Mouse (Mus musculus) 3T3-L1 (cell line): ENCODE data around the gene Gtf2ird2.
A peak's percentile ranks its signal among the peaks of the same experiment; 100 is the strongest.

Source experiments
- DNase-seq: peaks from one replicate; pipeline ENCODE4 v3.0.0-alpha.2; 2015; ENCODE audit warnings: low read depth, low spot score

Gene Gtf2ird2

DNA sequence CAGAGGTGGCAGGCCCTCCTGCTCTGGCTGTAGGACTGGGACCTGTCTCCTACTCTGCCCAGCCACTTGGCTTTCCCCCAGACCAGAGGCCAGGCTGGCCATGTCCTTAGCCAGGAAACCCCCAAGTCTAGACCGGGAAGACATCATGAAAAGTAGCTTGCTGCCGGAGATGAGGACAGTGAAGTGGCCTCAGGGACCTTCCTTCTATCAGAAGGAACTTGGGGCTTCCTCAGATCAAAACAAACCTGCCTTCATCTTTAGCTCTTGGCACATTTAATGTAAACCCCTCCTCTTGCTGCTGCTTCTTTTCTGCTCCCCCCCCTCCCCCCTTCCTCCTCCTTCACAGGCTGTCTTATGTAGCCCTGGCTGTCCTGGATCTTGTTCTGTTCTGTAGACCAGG is 50.4 kb downstream of the Gtf2ird2 start:
- DNase-seq, result no peak

DNA sequence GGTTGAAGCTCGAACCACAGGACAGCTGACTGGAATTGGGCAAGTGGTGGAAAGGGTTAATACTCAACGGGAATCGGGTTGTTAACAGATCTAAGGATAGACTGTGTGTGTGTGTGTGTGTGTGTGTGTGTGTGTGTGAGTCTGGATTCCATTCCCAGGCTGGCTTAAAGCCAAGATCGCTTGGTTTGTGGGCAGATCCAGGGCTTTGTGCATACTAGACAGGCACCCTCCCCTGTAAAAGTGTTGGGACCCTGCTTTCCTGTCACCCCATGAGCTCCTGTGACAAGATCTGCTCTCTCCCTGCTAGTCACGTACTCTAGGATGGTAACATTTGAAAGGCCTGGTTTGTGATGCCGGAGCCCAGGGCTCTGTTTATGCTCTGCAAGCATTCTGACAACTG is 51.3 kb downstream of the Gtf2ird2 start:
- peak; percentile 33 for DNase-seq

DNA sequence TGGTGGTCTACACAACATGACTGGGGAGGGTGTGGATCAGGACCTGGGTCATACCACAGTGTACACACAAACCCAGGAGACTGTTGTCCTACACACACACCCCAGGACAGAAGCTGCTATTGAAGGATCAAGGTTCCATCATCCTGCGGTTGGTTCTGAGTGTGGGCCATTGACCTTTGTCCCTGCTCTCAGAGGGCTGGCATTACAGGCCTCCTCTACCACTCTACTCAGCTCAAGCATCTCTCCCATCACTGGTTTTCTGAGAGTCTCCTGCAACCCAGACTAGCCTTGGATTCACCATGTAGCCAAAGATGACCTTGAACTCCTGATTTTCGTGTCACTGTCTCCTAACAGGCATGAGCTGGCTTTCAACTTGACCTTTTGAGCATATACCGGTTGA is 52.4 kb downstream of the Gtf2ird2 start:
- no peak for DNase-seq

DNA sequence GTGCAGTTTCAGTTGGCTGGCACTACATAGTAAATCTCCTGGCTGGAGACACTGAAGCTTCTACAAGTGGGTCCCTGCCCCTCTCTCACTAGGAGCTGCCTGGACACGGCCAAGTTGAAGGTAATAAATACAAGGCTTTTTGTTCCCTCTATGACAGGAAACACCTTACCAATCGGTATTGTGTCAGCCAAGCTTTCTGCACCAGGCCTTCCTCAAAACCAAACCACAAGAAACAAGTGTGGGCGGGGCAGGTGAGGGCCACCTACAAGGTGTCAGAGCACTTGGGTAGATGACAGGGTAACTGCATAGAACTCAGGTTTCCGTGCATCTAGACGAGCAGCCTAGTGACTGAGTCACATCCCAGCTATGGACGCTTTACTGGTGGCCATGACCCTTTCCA is 53.0 kb downstream of the Gtf2ird2 start:
- DNase-seq, result no peak

DNA sequence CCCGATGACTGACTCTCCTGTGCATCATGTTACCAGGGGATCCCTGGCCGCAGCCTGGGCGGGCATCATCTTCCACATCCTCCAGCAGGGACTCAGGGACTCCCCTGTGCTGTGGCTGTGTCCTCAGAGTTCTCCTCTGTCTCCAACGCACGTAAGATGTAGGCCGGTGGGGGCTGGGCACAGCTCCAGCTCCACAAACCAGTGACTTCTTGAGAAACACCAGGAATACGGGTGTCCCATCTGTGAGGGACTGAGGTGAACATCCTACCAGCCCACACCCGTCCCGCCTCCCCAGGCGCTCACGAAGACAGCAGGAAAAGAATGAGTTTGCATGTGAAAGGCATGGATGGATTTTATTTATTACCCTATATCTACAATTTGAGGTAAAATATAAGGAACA is 53.7 kb downstream of the Gtf2ird2 start:
- DNase-seq, result no peak

DNA sequence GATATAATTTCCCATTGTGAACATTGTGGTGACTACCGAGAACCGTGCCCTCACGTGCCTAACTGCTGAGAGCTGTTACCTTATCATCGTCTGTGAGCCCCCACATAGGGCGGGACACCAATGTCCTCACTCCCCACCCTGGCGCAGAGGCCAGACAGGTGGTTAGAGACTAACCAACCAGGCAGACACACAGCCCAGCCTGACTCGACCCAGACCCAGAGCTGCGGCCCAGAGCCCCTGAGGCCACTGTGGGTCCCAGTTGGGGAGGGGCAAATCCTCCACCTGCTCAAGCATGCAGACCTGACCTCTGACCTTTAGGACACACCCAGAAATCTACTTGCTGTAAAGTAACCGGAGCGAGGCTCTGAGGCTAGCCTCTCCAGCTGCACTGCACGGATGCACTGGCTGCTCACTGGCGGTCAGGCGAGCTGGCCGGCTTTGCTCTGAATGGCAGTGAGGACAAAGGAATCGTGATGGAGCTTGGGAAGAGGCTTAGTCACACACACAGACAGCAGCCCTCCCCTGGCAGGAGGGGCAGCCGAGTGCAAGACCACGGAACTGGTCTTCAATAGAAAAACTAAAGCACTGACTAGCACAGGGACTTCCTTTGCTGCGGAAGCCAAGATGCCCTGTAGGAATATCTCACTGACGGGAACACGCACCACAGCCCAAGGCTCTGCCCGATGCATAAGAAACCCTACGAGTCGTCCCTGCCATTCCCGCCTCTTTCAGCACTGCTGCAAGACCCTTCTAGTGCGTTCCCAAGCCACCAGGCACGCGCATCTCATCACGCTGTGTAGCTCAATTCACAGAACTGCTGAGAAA is 54.3 kb downstream of the Gtf2ird2 start:
- DNase-seq, result no peak

DNA sequence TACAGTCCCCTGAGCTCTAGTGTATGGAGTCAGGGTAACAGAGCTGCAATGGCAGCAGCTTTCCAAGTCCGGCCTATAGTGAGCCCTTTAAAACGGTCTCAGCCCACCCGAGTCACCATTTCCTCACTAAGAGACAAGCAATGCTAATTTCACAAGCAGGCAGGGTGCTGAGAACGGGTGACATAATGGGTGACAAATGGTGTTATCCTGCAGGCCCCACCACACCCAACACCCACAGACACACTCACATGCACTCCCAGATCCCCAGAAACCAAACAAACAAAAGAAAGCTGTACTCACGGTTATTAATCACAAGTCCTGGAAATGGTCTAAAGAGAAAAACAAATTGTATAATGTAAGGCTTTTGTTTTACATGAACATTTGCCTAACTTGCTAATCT is 58.0 kb downstream of the Gtf2ird2 start:
- no peak for DNase-seq

DNA sequence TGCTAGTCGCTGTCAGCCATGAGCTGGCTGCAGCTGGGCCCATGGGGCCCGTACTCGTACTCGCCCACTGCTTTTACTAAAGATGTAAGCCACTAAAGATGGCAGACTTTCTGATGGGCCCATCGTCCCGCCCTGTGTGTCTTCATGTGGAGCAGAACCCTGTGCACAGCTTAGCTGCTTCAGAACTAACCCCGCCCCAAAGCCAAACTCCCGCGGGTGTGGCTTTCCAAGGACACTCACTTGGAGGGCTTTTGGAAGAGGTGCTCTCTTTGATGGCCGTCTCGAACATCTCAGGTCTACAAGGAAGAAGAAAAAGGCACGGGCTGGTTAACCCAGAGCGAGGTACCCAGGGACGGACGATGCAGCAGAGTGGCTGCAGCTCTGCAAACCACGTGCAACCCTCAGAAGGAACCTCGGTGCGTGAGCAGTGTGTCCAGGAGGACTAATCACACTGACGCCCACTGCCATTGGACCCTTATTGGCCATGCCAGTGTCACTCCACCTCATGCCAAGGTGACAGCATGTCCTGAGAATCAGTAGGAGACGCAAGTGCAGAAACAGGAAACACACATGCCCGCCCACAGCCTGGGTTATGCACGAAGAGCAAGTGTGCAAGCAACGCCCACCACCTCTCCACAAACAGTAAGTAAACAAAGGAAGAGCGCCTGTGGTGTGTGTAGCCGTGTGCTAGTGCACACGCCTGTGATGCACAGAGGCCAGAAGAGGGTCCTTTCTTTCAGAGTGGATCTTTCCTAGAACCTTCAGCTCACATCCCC is 60.0 kb downstream of the Gtf2ird2 start:
- no peak for DNase-seq

DNA sequence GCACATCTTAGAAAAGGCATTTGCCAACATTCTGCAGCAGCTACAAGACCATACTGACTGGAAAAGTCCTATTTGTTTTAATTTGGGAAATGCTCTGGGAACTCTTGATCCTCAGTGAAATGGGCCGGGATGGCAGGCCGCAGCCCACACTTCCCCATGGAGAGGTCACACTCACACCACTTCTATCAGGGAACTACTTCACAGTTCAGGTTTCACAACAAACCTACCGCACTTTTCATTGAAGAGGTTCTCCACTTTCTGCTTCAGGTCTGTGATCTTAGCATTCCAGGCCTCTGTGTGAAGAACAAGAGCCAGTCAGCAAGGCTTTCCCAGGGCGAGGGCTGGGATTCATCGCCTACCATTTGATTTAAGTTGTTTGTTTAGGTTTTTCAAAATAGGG is 61.1 kb downstream of the Gtf2ird2 start:
- DNase-seq, result no peak

DNA sequence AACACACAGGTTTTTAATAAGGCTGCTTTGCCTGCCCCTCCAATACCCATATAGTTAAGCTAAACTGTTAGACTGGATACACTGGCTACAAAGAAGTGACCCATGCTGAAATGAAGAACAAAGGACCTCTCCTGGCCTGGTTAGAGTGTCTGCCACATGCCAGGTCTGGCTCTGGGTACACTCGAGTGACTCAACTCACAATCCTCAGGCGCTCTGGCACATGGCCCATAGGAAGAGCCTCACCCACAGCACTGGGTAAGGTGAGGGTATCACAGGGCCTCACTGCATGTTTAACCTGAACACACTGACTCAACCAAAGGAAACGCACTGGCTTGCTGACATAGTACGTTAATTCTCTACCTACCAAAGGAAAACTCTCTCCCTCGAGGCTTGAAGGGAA is 62.3 kb downstream of the Gtf2ird2 start:
- DNase-seq, result peak; percentile 58

DNA sequence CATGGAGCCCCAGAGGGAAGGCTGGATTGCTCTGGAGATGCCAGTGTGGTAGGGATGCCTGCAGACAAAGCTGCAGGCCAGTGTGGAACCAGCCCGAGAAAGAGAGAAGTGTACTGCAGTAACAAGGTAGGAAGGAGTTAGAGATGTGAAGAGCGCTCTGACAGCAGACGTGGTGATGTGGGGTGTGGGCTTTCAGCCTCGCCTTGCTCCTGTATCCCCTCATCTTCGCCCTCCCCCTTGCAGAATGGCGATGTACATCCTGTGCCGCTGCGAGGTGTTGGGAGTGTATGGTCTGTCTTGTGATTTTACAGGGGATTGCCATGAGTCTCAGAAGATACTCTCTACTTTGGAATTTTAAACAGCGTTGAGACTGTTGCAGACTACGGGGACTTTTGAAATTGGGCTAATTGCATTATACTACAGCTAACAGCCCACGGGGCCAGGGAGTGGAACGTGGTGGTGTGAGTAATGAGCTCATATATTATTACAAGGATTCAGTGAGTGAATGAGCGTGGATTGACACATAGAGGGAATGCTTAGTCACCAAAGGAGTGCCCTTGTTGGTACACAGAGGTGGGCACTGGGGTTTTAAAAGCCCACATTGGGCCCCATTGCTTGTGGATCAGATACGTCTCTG is 64.9 kb downstream of the Gtf2ird2 start:
- no peak for DNase-seq

DNA sequence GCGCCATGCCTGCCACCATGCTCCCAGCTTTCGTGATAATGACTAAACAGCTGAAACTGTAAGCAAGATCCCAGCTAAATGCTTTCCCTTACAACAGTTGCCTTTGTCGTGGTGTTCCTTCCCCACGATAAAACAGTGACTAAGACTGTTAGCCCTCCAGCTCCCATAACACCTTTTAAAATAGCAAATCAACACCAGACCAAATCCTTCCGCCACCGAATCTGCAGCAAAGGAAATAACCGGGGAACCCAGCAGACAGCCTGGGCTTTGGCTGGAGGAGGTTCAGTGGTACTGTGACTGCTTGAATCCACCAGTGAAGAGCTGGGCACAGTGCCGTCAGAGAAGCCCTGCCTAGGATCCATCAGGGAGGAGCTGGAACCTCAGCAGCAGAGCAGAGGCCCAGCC is 65.4 kb downstream of the Gtf2ird2 start:
- peak; percentile 63 for DNase-seq

DNA sequence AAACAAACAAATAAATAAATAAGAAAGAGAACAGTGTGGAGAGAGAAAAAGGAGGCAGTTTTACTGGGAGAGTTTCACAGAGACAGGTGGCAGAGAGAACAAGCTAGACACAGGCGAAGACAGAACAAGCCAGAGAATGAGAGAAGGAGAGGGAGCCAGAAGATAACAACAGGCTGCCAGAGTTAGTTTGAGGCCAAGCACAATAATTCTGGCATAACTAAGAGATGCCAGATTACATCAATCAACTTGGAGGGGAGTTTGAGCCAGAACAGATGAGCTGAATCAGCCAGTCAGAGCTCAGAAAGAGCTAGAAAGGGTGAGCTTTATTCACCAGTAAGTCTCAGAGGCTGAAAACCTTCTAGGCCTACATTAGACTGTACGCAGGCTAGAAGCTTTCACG is 66.8 kb downstream of the Gtf2ird2 start:
- peak; percentile 43 for DNase-seq

DNA sequence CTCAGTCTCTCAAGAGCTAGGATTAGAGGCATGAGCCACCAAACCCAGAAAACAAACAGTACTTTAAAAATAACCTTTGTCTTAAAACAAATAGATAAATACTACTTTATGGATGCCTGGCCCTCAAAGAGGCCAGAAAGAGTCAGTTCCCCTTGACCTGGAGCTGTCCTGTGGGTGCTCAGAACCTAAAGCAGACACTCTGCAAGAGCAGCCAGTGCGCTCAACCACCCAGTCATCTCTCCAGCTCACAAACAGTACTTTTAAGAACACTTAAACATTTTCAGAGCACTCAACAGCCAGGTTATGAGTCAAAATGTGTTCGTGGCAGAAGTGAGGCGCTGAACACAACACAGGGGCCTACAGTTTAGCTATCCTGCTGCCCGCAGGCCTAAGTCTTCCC is 67.3 kb downstream of the Gtf2ird2 start:
- DNase-seq, result no peak

DNA sequence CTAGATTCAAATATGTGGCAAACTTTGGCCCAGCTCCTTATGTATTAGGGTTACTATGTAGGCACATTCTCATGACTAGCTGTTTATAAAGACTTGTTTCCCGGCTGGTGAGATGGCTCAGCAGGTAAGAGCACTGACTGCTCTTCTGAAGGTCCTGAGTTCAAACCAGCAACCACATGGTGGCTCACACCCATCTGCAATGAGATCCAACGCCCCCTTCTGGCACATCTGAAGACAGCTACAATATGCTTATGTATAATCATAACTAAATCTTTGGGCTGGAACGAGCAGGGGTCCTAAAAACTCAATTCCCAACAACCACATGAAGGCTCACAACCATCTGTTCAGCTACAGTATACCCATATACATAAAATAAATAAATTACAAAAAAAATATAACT is 70.0 kb downstream of the Gtf2ird2 start:
- DNase-seq, result peak; percentile 42

DNA sequence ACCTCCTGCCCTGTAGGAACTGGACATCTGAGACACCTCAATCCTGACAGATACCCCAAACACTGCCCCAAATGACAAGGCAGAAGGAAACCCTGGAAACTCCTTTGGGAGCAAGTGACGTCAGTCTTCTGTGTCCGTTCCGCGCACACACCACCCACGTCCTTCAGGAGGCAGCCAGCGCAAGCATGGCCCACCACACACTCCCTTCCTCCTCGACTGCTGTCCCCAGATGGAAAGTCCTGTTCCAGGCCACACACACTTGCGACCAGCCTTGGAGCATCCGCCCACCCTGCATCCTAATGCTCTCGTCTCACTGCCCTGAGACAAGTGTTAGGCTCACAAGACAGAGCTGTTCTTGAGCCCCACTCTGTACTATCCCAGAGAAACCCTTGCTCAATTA is 71.5 kb downstream of the Gtf2ird2 start:
- DNase-seq, result no peak

DNA sequence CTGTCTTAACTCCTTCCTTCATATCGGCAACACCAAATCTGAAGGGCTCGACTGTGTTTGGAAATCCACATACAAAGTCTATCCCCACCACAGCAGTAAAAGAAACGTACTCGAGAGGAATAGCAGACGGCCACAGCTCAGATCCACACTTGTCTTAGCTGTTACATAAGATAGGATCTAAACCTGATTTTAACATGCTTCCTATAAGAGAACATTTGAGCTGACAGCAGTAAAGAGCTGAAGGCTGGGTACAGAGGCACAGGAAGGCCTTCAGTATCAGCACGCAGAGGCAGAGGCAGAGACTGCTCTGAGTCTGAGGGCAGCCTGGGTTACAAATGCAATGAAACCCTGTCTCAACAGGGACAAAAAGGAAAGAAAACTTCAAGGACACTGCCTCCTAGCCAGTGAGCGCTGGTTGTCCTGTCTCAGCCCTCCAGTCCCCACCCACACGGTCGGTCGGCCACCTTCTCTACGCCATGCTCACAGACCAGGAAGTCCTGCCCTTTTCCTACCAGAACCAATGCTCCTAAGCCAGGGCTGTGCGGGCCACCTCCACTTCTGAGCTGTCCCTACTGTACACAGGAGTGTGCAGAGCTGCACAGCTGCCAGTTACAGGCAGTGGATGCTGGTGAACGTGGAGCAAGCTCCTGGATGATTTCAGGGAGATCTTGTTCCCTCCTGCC is 73.7 kb downstream of the Gtf2ird2 start:
- DNase-seq, result no peak

DNA sequence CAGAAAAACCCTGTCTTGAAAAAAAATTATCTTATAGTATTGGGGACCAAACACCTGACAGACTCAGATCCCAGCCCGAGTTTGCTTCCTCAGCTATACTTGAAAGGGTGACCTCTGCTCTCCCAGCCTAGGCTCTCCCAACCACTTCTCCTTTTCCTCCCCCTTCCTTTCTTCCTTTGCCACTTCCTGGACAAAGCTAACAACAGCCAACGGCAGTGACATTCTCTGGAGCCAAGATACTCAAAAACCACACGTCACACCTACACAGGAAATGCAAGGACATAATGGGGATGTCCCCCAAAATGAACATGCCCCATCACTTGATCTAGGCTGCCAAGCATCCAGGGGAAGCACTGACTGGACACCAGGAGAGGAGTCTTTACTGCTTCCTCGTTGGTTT is 74.6 kb downstream of the Gtf2ird2 start:
- no peak for DNase-seq

DNA sequence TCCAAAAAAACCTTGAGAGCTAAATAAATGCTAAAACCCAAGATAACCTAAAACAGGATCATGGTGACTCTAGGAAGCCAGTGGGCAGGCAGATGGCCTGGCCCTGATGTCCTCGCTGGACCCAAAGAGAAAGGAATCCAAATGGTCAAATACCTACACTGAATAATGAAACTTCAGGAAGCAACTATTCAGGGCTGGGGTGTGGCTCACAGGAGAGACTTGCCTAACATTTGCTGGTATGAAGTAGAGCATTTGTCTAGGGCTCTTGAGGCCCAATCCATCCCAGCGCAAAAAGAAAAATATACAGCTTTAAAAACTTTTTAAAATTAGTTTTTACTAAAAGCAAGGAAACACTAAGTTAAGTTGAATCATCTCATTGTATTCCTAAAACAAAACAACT is 75.1 kb downstream of the Gtf2ird2 start:
- DNase-seq, result no peak

DNA sequence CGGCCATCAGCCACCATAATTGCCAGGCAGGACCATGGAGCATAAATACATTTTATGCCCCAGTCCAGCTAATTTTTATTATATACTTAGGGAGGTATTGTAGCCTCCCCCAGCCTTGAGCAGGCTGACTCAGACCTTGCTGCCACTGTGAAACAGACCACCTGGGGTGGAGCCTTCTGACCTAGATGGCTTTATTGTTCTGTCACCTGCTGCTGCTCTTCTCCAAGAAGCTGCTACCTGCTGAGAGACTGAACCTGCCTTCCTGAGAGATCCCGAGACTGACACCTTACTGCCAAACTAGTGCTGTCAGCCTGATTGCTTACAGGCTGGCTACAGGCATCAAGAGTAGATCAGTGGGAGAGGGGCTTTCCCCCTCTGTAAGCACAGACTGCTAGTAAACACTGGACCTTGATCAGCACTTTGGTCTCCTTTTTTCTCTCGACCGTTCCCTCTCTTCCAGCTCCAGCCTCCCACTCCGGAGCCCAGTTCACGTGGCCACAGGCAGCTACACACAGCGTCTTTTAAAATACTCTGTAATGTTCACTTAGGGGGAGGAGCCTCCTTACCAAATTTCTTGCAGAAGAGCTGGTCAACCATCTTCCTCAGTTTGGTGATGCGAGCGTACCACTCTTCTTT is 76.3 kb downstream of the Gtf2ird2 start:
- no peak for DNase-seq

DNA sequence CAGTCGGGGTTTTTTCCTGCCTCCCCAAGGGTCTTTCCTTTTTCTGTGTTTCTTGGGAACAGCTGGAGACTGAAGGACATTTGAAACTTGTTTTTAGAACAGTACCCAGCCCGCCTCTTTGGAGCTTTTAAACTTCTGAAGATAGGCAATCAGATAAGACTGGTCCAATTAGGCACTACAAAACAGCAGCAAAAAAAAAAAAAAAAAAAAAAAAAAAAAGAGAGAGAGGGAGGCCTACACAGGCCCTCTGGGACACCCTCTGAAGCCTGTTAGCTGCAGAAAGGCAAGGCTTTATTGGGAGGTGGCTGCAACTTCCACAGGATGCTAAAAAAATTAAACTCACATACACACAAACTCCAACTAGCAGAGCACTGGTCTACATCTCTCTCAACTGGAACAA is 82.1 kb downstream of the Gtf2ird2 start:
- no peak for DNase-seq

DNA sequence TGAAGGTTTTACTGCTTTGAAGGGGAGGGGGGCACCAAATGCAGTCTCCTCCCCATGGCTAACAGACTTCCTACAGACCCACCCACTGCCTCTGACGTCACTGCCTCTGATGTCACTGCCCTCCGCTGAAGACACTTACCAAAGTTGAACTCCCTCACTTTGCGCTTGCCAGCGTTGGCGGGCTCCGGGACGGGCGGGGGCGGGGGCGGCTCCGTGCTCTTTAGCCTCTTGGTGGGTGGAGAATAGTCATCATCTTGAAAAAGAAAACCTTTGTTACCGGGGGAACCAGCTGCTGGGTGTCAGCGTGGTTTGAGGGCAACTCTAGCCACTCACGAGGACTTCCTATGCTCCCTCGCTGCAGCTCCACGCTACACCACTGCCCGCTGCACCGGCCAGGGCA is 82.6 kb downstream of the Gtf2ird2 start:
- DNase-seq, result no peak
